Mouse (Mus musculus): ENCODE results near the gene Nanp. TPM values are rescaled to one million over a fixed set of nuclear protein-coding genes. Genes with fewer than 3 reads are reported as not detected.

Gene Nanp
- total and polyA plus RNA-seq, 3 experiments = 0.70 to 1.5 (median 1.3) TPM

- 90% methylated on average over 1 of the region's 1 CpGs for WGBS
- intact Hi-C loops (cut with DNase I) = loop anchor here (5.0 kb wide), 1 partner anchor 125 kb away; no protein-coding TSS in a partner anchor
Measured at GRCm38 (mm10) chr2:151037292-151037691, 1.9 kb downstream of the Nanp start.

GRCm38 (mm10) chr2:151036721-151037120 lies 2.5 kb downstream of the Nanp start:
- intact Hi-C loops (cut with DNase I) = loop anchor here (5.0 kb wide), 1 partner anchor 124 kb away; no protein-coding TSS in a partner anchor
- no peak overlapping the region for H3K9ac ChIP-seq (ENCODE audit: low read depth, low read length)
- no peak overlapping the region for H3K4me3 ChIP-seq
- WGBS = 75% methylated on average over 2 of the region's 2 CpGs
- DNase-seq = no peak
- H3K27me3 ChIP-seq (ENCODE audit: control insufficient read depth, insufficient read depth, low read length) = no peaks in the 10 kb centered on the region
- H3K79me2 ChIP-seq (replicated peaks; ENCODE audit: control insufficient read depth, insufficient read depth, low read length) = no peaks in the 10 kb centered on the region; the same call in 1 of the 2 replicates
- no peaks in the 10 kb centered on the region for H3K36me3 ChIP-seq (ENCODE audit: control insufficient read depth, insufficient read depth, low read length)
- H3K27ac ChIP-seq = no peak overlapping the region
- peaks cover 4% of the 10 kb centered on the region for H3K4me1 ChIP-seq (ENCODE audit: control insufficient read depth, insufficient read depth, low read length)
- TF ChIP-seq POLR2A (IDR thresholded peaks at IDR 0.05; ENCODE audit: insufficient read depth, low read depth, low read length) (no peak), CTCF (IDR thresholded peaks at IDR 0.05) (no peak), EP300 (IDR thresholded peaks at IDR 0.05; ENCODE audit: insufficient read depth, low read depth, low read length) (no peak)

More at GRCm38 (mm10) chr2:151037292-151037691, 1.9 kb downstream of the Nanp start:
- H3K27me3 ChIP-seq (ENCODE audit: control insufficient read depth, insufficient read depth, low read length) = no peaks in the 10 kb centered on the region
- H3K36me3 ChIP-seq (ENCODE audit: control insufficient read depth, insufficient read depth, low read length) = no peaks in the 10 kb centered on the region
- no peak for DNase-seq
- no peak for TF ChIP-seq POLR2A (IDR thresholded peaks at IDR 0.05; ENCODE audit: insufficient read depth, low read depth, low read length)
- no peak for TF ChIP-seq EP300 (IDR thresholded peaks at IDR 0.05; ENCODE audit: insufficient read depth, low read depth, low read length)
- no peak for TF ChIP-seq CTCF (IDR thresholded peaks at IDR 0.05)
- no peak overlapping the region for H3K27ac ChIP-seq
- no peak overlapping the region for H3K9ac ChIP-seq (ENCODE audit: low read depth, low read length)
- no peak overlapping the region for H3K4me3 ChIP-seq
- peaks cover 4% of the 10 kb centered on the region for H3K4me1 ChIP-seq (ENCODE audit: control insufficient read depth, insufficient read depth, low read length)
- no peaks in the 10 kb centered on the region; the same call in 1 of the 2 replicates for H3K79me2 ChIP-seq (replicated peaks; ENCODE audit: control insufficient read depth, insufficient read depth, low read length)

- no peak for TF ChIP-seq CTCF (IDR thresholded peaks at IDR 0.05)
- TF ChIP-seq EP300 (IDR thresholded peaks at IDR 0.05; ENCODE audit: insufficient read depth, low read depth, low read length) = no peak
- no peak for TF ChIP-seq POLR2A (IDR thresholded peaks at IDR 0.05; ENCODE audit: insufficient read depth, low read depth, low read length)
- 98% methylated on average over 3 of the region's 3 CpGs for WGBS
Measured at GRCm38 (mm10) chr2:151034435-151034834, 4.8 kb downstream of the Nanp start.

GRCm38 (mm10) chr2:151021158-151021557 lies 18.0 kb downstream of the Nanp start:
- WGBS = 86% methylated on average over 10 of the region's 10 CpGs
- Histone ChIP-seq H3K9ac (ENCODE audit: low read depth, low read length) (no peak overlapping the region), H3K27ac (no peak overlapping the region), H3K36me3 (ENCODE audit: control insufficient read depth, insufficient read depth, low read length) (no peaks in the 10 kb centered on the region), H3K79me2 (replicated peaks; ENCODE audit: control insufficient read depth, insufficient read depth, low read length) (no peaks in the 10 kb centered on the region), H3K27me3 (ENCODE audit: control insufficient read depth, insufficient read depth, low read length) (no peaks in the 10 kb centered on the region), H3K4me1 (ENCODE audit: control insufficient read depth, insufficient read depth, low read length) (no peaks in the 10 kb centered on the region), H3K4me3 (no peak overlapping the region)
- TF ChIP-seq POLR2A (IDR thresholded peaks at IDR 0.05; ENCODE audit: insufficient read depth, low read depth, low read length) = no peak
- no peak for TF ChIP-seq EP300 (IDR thresholded peaks at IDR 0.05; ENCODE audit: insufficient read depth, low read depth, low read length)
- no peak for TF ChIP-seq CTCF (IDR thresholded peaks at IDR 0.05)
- no peak for DNase-seq
- intact Hi-C loops (cut with DNase I) = no loop called here

More at GRCm38 (mm10) chr2:151034435-151034834, 4.8 kb downstream of the Nanp start:
- no peak for DNase-seq
- intact Hi-C loops (cut with DNase I) = no loop called here
- Histone ChIP-seq H3K36me3 (ENCODE audit: control insufficient read depth, insufficient read depth, low read length) (no peaks in the 10 kb centered on the region), H3K27me3 (ENCODE audit: control insufficient read depth, insufficient read depth, low read length) (no peaks in the 10 kb centered on the region), H3K27ac (no peak overlapping the region), H3K9ac (ENCODE audit: low read depth, low read length) (no peak overlapping the region), H3K4me1 (ENCODE audit: control insufficient read depth, insufficient read depth, low read length) (peaks cover 4% of the 10 kb centered on the region), H3K79me2 (replicated peaks; ENCODE audit: control insufficient read depth, insufficient read depth, low read length) (no peaks in the 10 kb centered on the region; the same call in 1 of the 2 replicates), H3K4me3 (no peak overlapping the region)

- intact Hi-C loops (cut with DNase I) = no loop called here
- Histone ChIP-seq H3K36me3 (ENCODE audit: control insufficient read depth, insufficient read depth, low read length) (no peaks in the 10 kb centered on the region), H3K79me2 (replicated peaks; ENCODE audit: control insufficient read depth, insufficient read depth, low read length) (no peaks in the 10 kb centered on the region), H3K27ac (no peak overlapping the region), H3K9ac (ENCODE audit: low read depth, low read length) (no peak overlapping the region), H3K4me1 (ENCODE audit: control insufficient read depth, insufficient read depth, low read length) (no peaks in the 10 kb centered on the region), H3K27me3 (ENCODE audit: control insufficient read depth, insufficient read depth, low read length) (0 out of 2 replicates have a peak, but pooled peaks cover 3% of the 10 kb centered on the region), H3K4me3 (no peak overlapping the region)
- TF ChIP-seq POLR2A (IDR thresholded peaks at IDR 0.05; ENCODE audit: insufficient read depth, low read depth, low read length) = no peak
- no peak for TF ChIP-seq CTCF (IDR thresholded peaks at IDR 0.05)
- TF ChIP-seq EP300 (IDR thresholded peaks at IDR 0.05; ENCODE audit: insufficient read depth, low read depth, low read length) = no peak
- DNase-seq = no peak
- 63% methylated on average over 2 of the region's 2 CpGs for WGBS
Measured at GRCm38 (mm10) chr2:151015316-151015715, 23.9 kb downstream of the Nanp start.

- Histone ChIP-seq H3K27ac (no peak overlapping the region), H3K4me1 (ENCODE audit: control insufficient read depth, insufficient read depth, low read length) (peaks cover 1% of the 10 kb centered on the region; the same call in 1 of the 2 replicates), H3K27me3 (ENCODE audit: control insufficient read depth, insufficient read depth, low read length) (0 out of 2 replicates have a peak, but pooled peaks cover 3% of the 10 kb centered on the region), H3K4me3 (no peak overlapping the region), H3K36me3 (ENCODE audit: control insufficient read depth, insufficient read depth, low read length) (no peaks in the 10 kb centered on the region), H3K9ac (ENCODE audit: low read depth, low read length) (no peak overlapping the region), H3K79me2 (replicated peaks; ENCODE audit: control insufficient read depth, insufficient read depth, low read length) (no peaks in the 10 kb centered on the region)
- TF ChIP-seq CTCF (IDR thresholded peaks at IDR 0.05) (no peak), POLR2A (IDR thresholded peaks at IDR 0.05; ENCODE audit: insufficient read depth, low read depth, low read length) (no peak), EP300 (IDR thresholded peaks at IDR 0.05; ENCODE audit: insufficient read depth, low read depth, low read length) (no peak)
- intact Hi-C loops (cut with DNase I) = no loop called here
- DNase-seq = no peak
- WGBS = 54% methylated on average over 1 of the region's 1 CpGs
Measured at GRCm38 (mm10) chr2:151011273-151011672, 27.9 kb downstream of the Nanp start.
